Mouse (Mus musculus) urinary bladder, adult 2 months (tissue): Measurements from ENCODE around the gene Hddc2. TPM values are rescaled to one million over a fixed set of nuclear protein-coding genes. Genes with fewer than 3 reads are reported as not detected.
"Not testable (repeated sequence)": the region's sequence is repeated elsewhere in the genome, so short reads cannot be mapped to it uniquely, and the experiment has no call there.

Source experiments
- DNase-seq: peaks from one replicate; pipeline ENCODE4 v3.0.0; 2022; ENCODE audit warnings: low spot score
- polyA plus RNA-seq: library from polyadenylated mRNA; depleted of rRNA; stranded (reverse); fragments of >200 nt; gene quantifications from 2 replicates; pipeline ENCODE4 v1.2.3, GENCODE M21; 2012; rRNA removed

Gene Hddc2
- polyA plus RNA-seq, 1 experiment = 15.8 TPM

GRCm38 (mm10) chr10:31354141-31354540 is 41.0 kb downstream of the Hddc2 start:
- DNase-seq = no peak

DNA sequence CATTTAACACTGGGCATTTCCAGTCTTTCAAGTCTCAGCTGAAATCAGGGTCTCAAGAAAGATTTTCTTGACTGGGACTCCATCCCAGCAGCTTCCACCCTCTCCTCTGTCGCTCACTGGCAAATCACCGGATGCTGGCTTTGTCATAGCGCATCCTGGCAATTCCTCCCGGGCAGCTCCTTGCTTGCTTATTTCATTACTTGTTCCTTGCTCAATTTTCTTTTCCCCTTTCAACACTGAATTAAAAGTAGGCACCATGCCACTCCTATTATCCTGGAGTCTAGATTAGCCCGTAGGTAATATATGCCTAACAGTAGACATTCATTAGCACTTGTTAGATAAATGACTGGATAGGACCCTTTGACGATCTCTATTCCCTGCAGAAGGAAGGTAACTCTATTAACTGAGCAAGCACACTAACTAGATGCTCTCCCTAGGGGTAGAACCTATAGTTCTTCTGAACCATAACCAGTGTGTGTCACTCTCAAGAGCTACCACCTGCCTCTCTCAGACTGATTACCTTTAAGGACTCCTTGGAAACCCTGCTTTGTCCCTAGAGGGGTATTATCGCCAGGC is 41.8 kb downstream of the Hddc2 start:
- no peak for DNase-seq

DNA sequence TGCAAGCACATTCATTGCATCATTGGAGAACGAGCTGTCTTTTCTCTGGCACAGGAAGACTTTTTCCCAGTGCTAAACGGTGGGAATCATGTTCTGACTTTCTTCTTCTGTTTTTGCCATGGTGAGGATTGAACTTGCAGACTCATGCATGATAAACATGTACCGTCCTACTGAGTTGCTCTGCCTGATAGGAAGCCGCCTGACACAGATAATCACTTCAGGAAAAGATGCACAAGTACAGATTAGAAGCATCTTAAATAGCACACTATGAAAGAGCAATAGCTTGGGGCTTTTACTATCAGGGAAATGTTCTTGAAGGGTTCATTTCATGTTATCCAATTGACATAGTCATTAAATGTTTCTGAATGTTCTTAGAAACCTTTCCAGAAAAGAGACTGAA is 46.6 kb downstream of the Hddc2 start:
- no peak for DNase-seq

DNA sequence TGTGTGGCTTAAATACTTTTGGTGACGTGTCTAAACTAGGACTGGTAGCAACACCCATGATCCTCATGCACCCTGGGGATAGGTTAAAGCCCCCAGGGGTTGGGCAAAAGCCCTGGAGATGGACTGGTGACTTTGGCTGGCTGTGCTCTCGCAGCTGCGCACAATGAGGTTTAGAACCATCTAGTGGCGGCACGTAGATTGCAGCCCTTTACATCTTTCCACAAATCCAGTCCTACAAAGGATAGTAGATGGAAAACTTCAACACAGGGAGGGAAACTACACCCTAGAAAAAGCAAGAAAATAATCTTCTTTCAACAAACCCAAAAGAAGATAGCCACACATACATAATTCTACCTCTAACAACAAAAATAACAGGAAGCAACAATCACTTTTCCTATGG is 57.0 kb downstream of the Hddc2 start:
- DNase-seq = not testable (repeated sequence)

Other genes starting within 250 kb of the Hddc2 start
- gene Tpd52l1, start 132.6 kb downstream of the Hddc2 start, polyA plus RNA-seq = 11.4 and 12.4 TPM in 2 replicates